ENCODE assay signal across 7 mouse cellular contexts in genomic region chr3:106496045-106496721, GRCm38 (mm10). TPM values are rescaled to one million over a fixed set of nuclear protein-coding genes. Genes with fewer than 3 reads are reported as not detected.
DNase-seq lines count a peak whose midpoint lies in the region; ATAC-seq and TF ChIP-seq lines count a peak whose summit lies in the region.

No protein-coding gene starts in this region.

- DNase-seq in layer of hippocampus, adult 2 months (ENCODE audit: low spot score in 2 of 2), result no peak
- no peak for DNase-seq in layer of hippocampus, adult 9-10 months (ENCODE audit: low spot score)
- DNase-seq in embryonic facial prominence, embryonic 14.5 days (ENCODE audit: low spot score), result peak; percentile 68
- peak; percentile 53 for DNase-seq in liver, embryonic 13.5 days
- no peak for DNase-seq in forebrain, embryonic 10.5 days (ENCODE audit: extremely low spot score, low spot score)
- DNase-seq in spleen, postnatal 14 days (ENCODE audit: low spot score in 2 of 2), result no peak

- H3K4me3 ChIP-seq in layer of hippocampus, adult 2 months, result no peak overlapping the region
- H3K4me3 ChIP-seq in embryonic facial prominence, embryonic 14.5 days (ENCODE audit: low read depth, low read length), result no peak overlapping the region
- H3K4me3 ChIP-seq in liver, embryonic 13.5 days (replicated peaks), result no peak overlapping the region
- no peak overlapping the region for H3K4me3 ChIP-seq in stomach, embryonic 14.5 days (ENCODE audit: low read depth, low read length)
- H3K4me3 ChIP-seq in forebrain, embryonic 10.5 days, result no peak overlapping the region

- H3K4me2 ChIP-seq in embryonic facial prominence, embryonic 14.5 days (ENCODE audit: low read depth, low read length), result no peak overlapping the region
- H3K4me2 ChIP-seq in liver, embryonic 13.5 days, result peak overlapping the region; percentile 21
- no peak overlapping the region for H3K4me2 ChIP-seq in stomach, embryonic 14.5 days (replicated peaks; ENCODE audit: low read depth, low read length)

- 56% methylated on average over 4 of the region's 4 CpGs for WGBS in embryonic facial prominence, embryonic 14.5 days
- 18% methylated on average over 4 of the region's 4 CpGs for WGBS in liver, embryonic 13.5 days (ENCODE audit: insufficient replicate concordance)
- 38% methylated on average over 4 of the region's 4 CpGs for WGBS in stomach, embryonic 14.5 days
- WGBS in forebrain, embryonic 10.5 days, result 83% methylated on average over 4 of the region's 4 CpGs

- 0 out of 2 replicates have a peak, but pooled peaks cover 13% of the 10 kb centered on the region for H3K36me3 ChIP-seq in embryonic facial prominence, embryonic 14.5 days (ENCODE audit: control insufficient read depth, insufficient read depth, low read length)
- no peaks in the 10 kb centered on the region for H3K36me3 ChIP-seq in liver, embryonic 13.5 days
- peaks cover 6% of the 10 kb centered on the region for H3K36me3 ChIP-seq in stomach, embryonic 14.5 days (ENCODE audit: control insufficient read depth, insufficient read depth, low read length)
- H3K36me3 ChIP-seq in forebrain, embryonic 10.5 days (replicated peaks), result peaks cover 12% of the 10 kb centered on the region

- TF ChIP-seq CTCF in layer of hippocampus, adult 2 months (conservative IDR thresholded peaks at IDR 0.05), result no peak

- 0 out of 2 replicates have a peak, but pooled peaks have one; percentile 12 for ATAC-seq in embryonic facial prominence, embryonic 14.5 days (ENCODE audit: low read depth)
- ATAC-seq in liver, embryonic 13.5 days (ENCODE audit: low read depth), result peak; percentile 85
- peak; percentile 54; the same call in 1 of the 2 replicates for ATAC-seq in stomach, embryonic 14.5 days (ENCODE audit: insufficient number of reproducible peaks, insufficient read depth, low FRiP score, low read depth)

- H3K9ac ChIP-seq in embryonic facial prominence, embryonic 14.5 days (ENCODE audit: low read depth, low read length), result no peak overlapping the region
- 0 out of 2 replicates have a peak overlapping the region, but pooled peaks have one; percentile 0 for H3K9ac ChIP-seq in liver, embryonic 13.5 days
- H3K9ac ChIP-seq in stomach, embryonic 14.5 days (replicated peaks; ENCODE audit: low read depth, low read length), result no peak overlapping the region

- no peaks in the 10 kb centered on the region for H3K27me3 ChIP-seq in embryonic facial prominence, embryonic 14.5 days (replicated peaks; ENCODE audit: control insufficient read depth, insufficient read depth, low read length)
- no peaks in the 10 kb centered on the region for H3K27me3 ChIP-seq in liver, embryonic 13.5 days
- no peaks in the 10 kb centered on the region for H3K27me3 ChIP-seq in stomach, embryonic 14.5 days (ENCODE audit: control insufficient read depth, insufficient read depth, low read length)
- no peaks in the 10 kb centered on the region for H3K27me3 ChIP-seq in forebrain, embryonic 10.5 days (ENCODE audit: poor library complexity, severe bottlenecking)

- 0 out of 2 replicates have a peak overlapping the region, but pooled peaks have one; percentile 18 for H3K27ac ChIP-seq in layer of hippocampus, adult 2 months
- H3K27ac ChIP-seq in embryonic facial prominence, embryonic 14.5 days (replicated peaks; ENCODE audit: low read depth, low read length), result no peak overlapping the region
- peak overlapping the region; percentile 81 for H3K27ac ChIP-seq in liver, embryonic 13.5 days
- no peak overlapping the region for H3K27ac ChIP-seq in stomach, embryonic 14.5 days (ENCODE audit: low read length)
- no peak overlapping the region for H3K27ac ChIP-seq in forebrain, embryonic 10.5 days

- H3K9me3 ChIP-seq in embryonic facial prominence, embryonic 14.5 days (ENCODE audit: control insufficient read depth, low read length), result no peaks in the 10 kb centered on the region
- no peaks in the 10 kb centered on the region for H3K9me3 ChIP-seq in liver, embryonic 13.5 days (replicated peaks)
- no peaks in the 10 kb centered on the region for H3K9me3 ChIP-seq in stomach, embryonic 14.5 days (ENCODE audit: control insufficient read depth, low read depth, low read length)
- no peaks in the 10 kb centered on the region for H3K9me3 ChIP-seq in forebrain, embryonic 10.5 days

- H3K4me1 ChIP-seq in embryonic facial prominence, embryonic 14.5 days (ENCODE audit: control insufficient read depth, insufficient read depth, low read length), result no peaks in the 10 kb centered on the region
- H3K4me1 ChIP-seq in liver, embryonic 13.5 days (replicated peaks), result peaks cover 69% of the 10 kb centered on the region
- no peaks in the 10 kb centered on the region for H3K4me1 ChIP-seq in stomach, embryonic 14.5 days (ENCODE audit: control insufficient read depth, insufficient read depth, low read length)
- H3K4me1 ChIP-seq in forebrain, embryonic 10.5 days, result no peaks in the 10 kb centered on the region

RNA-seq across cellular contexts. Expression of gene Dennd2d, which starts 14.0 kb away (rescaled TPM):
- under 1 TPM; 0.22 to 0.61 TPM for total RNA-seq in layer of hippocampus, adult 2 months (2021)
- polyA plus RNA-seq in embryonic facial prominence, embryonic 14.5 days (2014; fragmentation: Nextera tagmentation; extraction: Ambion mirVana), result 3.5 and 5.8 TPM in 2 replicates
- 3.4 and 3.5 TPM in 2 replicates for polyA plus RNA-seq in liver, embryonic 13.5 days (2015; fragmentation: Nextera tagmentation; extraction: Ambion mirVana)
- polyA plus RNA-seq in stomach, embryonic 14.5 days (2014; fragmentation: Nextera tagmentation; extraction: Ambion mirVana), result 19.0 and 20.4 TPM in 2 replicates
- 1.2 and 2.0 TPM in 2 replicates for polyA plus RNA-seq in forebrain, embryonic 10.5 days (2016; fragmentation: Nextera tagmentation; extraction: Ambion mirVana)

RNA-seq across cellular contexts. Expression of gene Dram2, which starts 51.4 kb away (rescaled TPM):
- total RNA-seq in layer of hippocampus, adult 2 months (2021), result 10 to 100 TPM; 34.7 to 37.2 TPM
- 67.1 and 69.9 TPM in 2 replicates for polyA plus RNA-seq in embryonic facial prominence, embryonic 14.5 days (2014; fragmentation: Nextera tagmentation; extraction: Ambion mirVana)
- 28.7 and 32.1 TPM in 2 replicates for polyA plus RNA-seq in liver, embryonic 13.5 days (2015; fragmentation: Nextera tagmentation; extraction: Ambion mirVana)
- polyA plus RNA-seq in stomach, embryonic 14.5 days (2014; fragmentation: Nextera tagmentation; extraction: Ambion mirVana), result 74.1 and 75.1 TPM in 2 replicates
- polyA plus RNA-seq in forebrain, embryonic 10.5 days (2016; fragmentation: Nextera tagmentation; extraction: Ambion mirVana), result 33.2 and 33.4 TPM in 2 replicates

RNA-seq across cellular contexts. Expression of gene Cept1, which starts 51.4 kb away (rescaled TPM):
- 10 to 100 TPM; 42.3 to 50.4 TPM for total RNA-seq in layer of hippocampus, adult 2 months (2021)
- polyA plus RNA-seq in embryonic facial prominence, embryonic 14.5 days (2014; fragmentation: Nextera tagmentation; extraction: Ambion mirVana), result 65.9 and 67.9 TPM in 2 replicates
- polyA plus RNA-seq in liver, embryonic 13.5 days (2015; fragmentation: Nextera tagmentation; extraction: Ambion mirVana), result 26.1 and 33.0 TPM in 2 replicates
- 65.1 and 69.5 TPM in 2 replicates for polyA plus RNA-seq in stomach, embryonic 14.5 days (2014; fragmentation: Nextera tagmentation; extraction: Ambion mirVana)
- polyA plus RNA-seq in forebrain, embryonic 10.5 days (2016; fragmentation: Nextera tagmentation; extraction: Ambion mirVana), result 37.2 and 40.5 TPM in 2 replicates

Comparison
In these comparisons a context has a peak if more than half of its experiments do, and no peak if none do; other contexts are left out.
1. DNase-seq: peak in embryonic facial prominence, embryonic 14.5 days (single experiment) and liver, embryonic 13.5 days (single experiment); none in layer of hippocampus, adult 2 months (0 of 2), layer of hippocampus, adult 9-10 months (single experiment), forebrain, embryonic 10.5 days (single experiment) and spleen, postnatal 14 days (0 of 2).
2. H3K27ac ChIP-seq: peak in layer of hippocampus, adult 2 months (single experiment) and liver, embryonic 13.5 days (single experiment); none in embryonic facial prominence, embryonic 14.5 days (single experiment), stomach, embryonic 14.5 days (single experiment) and forebrain, embryonic 10.5 days (single experiment).
3. ATAC-seq: peak in every context shown above with its lines; median percentile 85 in liver, embryonic 13.5 days; 54 in stomach, embryonic 14.5 days; 12 in embryonic facial prominence, embryonic 14.5 days.